Mouse (Mus musculus) liver, embryonic 13.5 days (tissue): ENCODE measurements around the gene Prkar2b. TPM values are rescaled to one million over a fixed set of nuclear protein-coding genes. Genes with fewer than 3 reads are reported as not detected.

Source experiments
- ATAC-seq: fragments of 200-750 bp; cut with Nextera tagmentation; 2 replicates; pipeline ENCODE4 v1.8.0; 2017; ENCODE audit warnings: low read depth, mild to moderate bottlenecking, moderate number of reproducible peaks, moderate library complexity
- DNase-seq: peaks from one replicate; pipeline ENCODE4 v3.0.0; 2022
- H3K27ac ChIP-seq: fragments of 300-500 bp; sonication (generic); 2 replicates; pipeline ENCODE4 v1.5.1; 2015; ENCODE audit warnings: moderate library complexity, mild to moderate bottlenecking, inconsistent platforms
- H3K27me3 ChIP-seq: fragments of 300-500 bp; sonication (generic); 2 replicates; pipeline ENCODE4 v1.6.1; 2015; ENCODE audit warnings: mild to moderate bottlenecking, inconsistent platforms
- H3K36me3 ChIP-seq: fragments of 300-500 bp; sonication (generic); 2 replicates; pipeline ENCODE4 v1.6.1; 2015; ENCODE audit warnings: mild to moderate bottlenecking, inconsistent platforms
- H3K4me1 ChIP-seq: fragments of 300-500 bp; sonication (generic); replicated peaks from 2 replicates; pipeline ENCODE4 v1.6.1; 2015; ENCODE audit warnings: inconsistent platforms
- H3K4me2 ChIP-seq: fragments of 300-500 bp; sonication (generic); 2 replicates; pipeline ENCODE4 v1.6.1; 2015; ENCODE audit warnings: inconsistent platforms, mild to moderate bottlenecking, moderate library complexity
- H3K4me3 ChIP-seq: fragments of 300-500 bp; sonication (generic); replicated peaks from 2 replicates; pipeline ENCODE4 v1.5.1; 2015; ENCODE audit warnings: mild to moderate bottlenecking, inconsistent platforms
- H3K9ac ChIP-seq: fragments of 300-500 bp; sonication (generic); 2 replicates; pipeline ENCODE4 v1.6.1; 2015; ENCODE audit warnings: mild to moderate bottlenecking, inconsistent platforms
- H3K9me3 ChIP-seq: fragments of 300-500 bp; sonication (generic); replicated peaks from 2 replicates; pipeline ENCODE4 v1.6.1; 2016; ENCODE audit warnings: inconsistent platforms
- WGBS: fragments of 180-500 bp; shearing (Covaris S2); methylation state at CpG from one replicate; pipeline ENCODE4 v1.1.7; 2015; ENCODE audit not compliant: insufficient replicate concordance; 5-methylcytosine and 5-hydroxymethylcytosine counted together
- polyA plus RNA-seq: library from polyadenylated mRNA; unstranded; fragments of >200 nt; fragmentation: Nextera tagmentation; extraction: Ambion mirVana; gene quantifications from 2 replicates; pipeline ENCODE4 v1.2.1, GENCODE M21; 2015

Prkar2b gene
- polyA plus RNA-seq, 1 experiment from 2014 or later: 79.3 TPM

GRCm38 (mm10) chr12:32087339-32087738 is 26.2 kb upstream of the Prkar2b start:
- peaks cover 22% of the 10 kb centered on the region for H3K9me3 ChIP-seq
- H3K4me2 ChIP-seq: no peak overlapping the region
- H3K36me3 ChIP-seq: peaks cover 27% of the 10 kb centered on the region
- WGBS: 26% methylated on average over 8 of the region's 8 CpGs
- no peak overlapping the region for H3K9ac ChIP-seq
- DNase-seq (no peak), ATAC-seq (no peak)
- no peaks in the 10 kb centered on the region for H3K27me3 ChIP-seq
- no peak overlapping the region for H3K4me3 ChIP-seq
- H3K27ac ChIP-seq: peak overlapping the region; percentile 14; the same call in 1 of the 2 replicates
- H3K4me1 ChIP-seq: peaks cover 49% of the 10 kb centered on the region

GRCm38 (mm10) chr12:32086874-32087273 is 25.8 kb upstream of the Prkar2b start:
- Histone ChIP-seq H3K4me1 (peaks cover 54% of the 10 kb centered on the region), H3K9me3 (peaks cover 18% of the 10 kb centered on the region), H3K27me3 (no peaks in the 10 kb centered on the region), H3K9ac (peak overlapping the region; percentile 19; the same call in 1 of the 2 replicates), H3K4me3 (no peak overlapping the region), H3K27ac (peak overlapping the region; percentile 14; the same call in 1 of the 2 replicates), H3K4me2 (no peak overlapping the region), H3K36me3 (peaks cover 24% of the 10 kb centered on the region)
- no peak for DNase-seq
- peak; percentile 62; the same call in 1 of the 2 replicates for ATAC-seq
- 64% methylated on average over 3 of the region's 3 CpGs for WGBS

GRCm38 (mm10) chr12:32085856-32086255 is 24.8 kb upstream of the Prkar2b start:
- DNase-seq: no peak
- peaks cover 18% of the 10 kb centered on the region for H3K36me3 ChIP-seq
- H3K9me3 ChIP-seq: peaks cover 9% of the 10 kb centered on the region
- no peak for ATAC-seq
- peak overlapping the region; percentile 48 for H3K27ac ChIP-seq
- WGBS: 82% methylated on average over 3 of the region's 3 CpGs
- H3K4me1 ChIP-seq: peaks cover 58% of the 10 kb centered on the region
- no peak overlapping the region for H3K4me2 ChIP-seq
- 0 out of 2 replicates have a peak overlapping the region, but pooled peaks have one; percentile 17 for H3K9ac ChIP-seq
- H3K4me3 ChIP-seq: no peak overlapping the region
- H3K27me3 ChIP-seq: no peaks in the 10 kb centered on the region

- ATAC-seq (peak; percentile 46; the same call in 1 of the 2 replicates), DNase-seq (no peak)
- peak overlapping the region; percentile 37 for H3K9ac ChIP-seq
- peak overlapping the region; percentile 74 for H3K27ac ChIP-seq
- no peaks in the 10 kb centered on the region for H3K27me3 ChIP-seq
- no peak overlapping the region for H3K4me3 ChIP-seq
- peaks cover 2% of the 10 kb centered on the region for H3K9me3 ChIP-seq
- H3K4me2 ChIP-seq: peak overlapping the region; percentile 20; the same call in 1 of the 2 replicates
- H3K36me3 ChIP-seq: peaks cover 12% of the 10 kb centered on the region; the same call in 1 of the 2 replicates
- H3K4me1 ChIP-seq: peaks cover 63% of the 10 kb centered on the region
These were observed 24.1 kb upstream of the Prkar2b start for GRCm38 (mm10) chr12:32085189-32085588.

GRCm38 (mm10) chr12:32084601-32085000 is 23.5 kb upstream of the Prkar2b start:
- DNase-seq (no peak), ATAC-seq (0 out of 2 replicates have a peak, but pooled peaks have one; percentile 53)
- peaks cover 63% of the 10 kb centered on the region for H3K4me1 ChIP-seq
- H3K27me3 ChIP-seq: no peaks in the 10 kb centered on the region
- H3K4me3 ChIP-seq: no peak overlapping the region
- H3K27ac ChIP-seq: peak overlapping the region; percentile 74
- WGBS: 31% methylated on average over 5 of the region's 5 CpGs
- H3K36me3 ChIP-seq: peaks cover 7% of the 10 kb centered on the region; the same call in 1 of the 2 replicates
- peak overlapping the region; percentile 37; the same call in 1 of the 2 replicates for H3K9ac ChIP-seq
- peak overlapping the region; percentile 20 for H3K4me2 ChIP-seq
- no peaks in the 10 kb centered on the region for H3K9me3 ChIP-seq

GRCm38 (mm10) chr12:32080692-32081091 is 19.6 kb upstream of the Prkar2b start:
- H3K9me3 ChIP-seq: no peaks in the 10 kb centered on the region
- no peak overlapping the region for H3K4me2 ChIP-seq
- H3K27me3 ChIP-seq: no peaks in the 10 kb centered on the region
- H3K36me3 ChIP-seq: peaks cover 3% of the 10 kb centered on the region; the same call in 1 of the 2 replicates
- DNase-seq (no peak), ATAC-seq (no peak)
- H3K9ac ChIP-seq: no peak overlapping the region
- 77% methylated on average over 9 of the region's 9 CpGs for WGBS
- H3K27ac ChIP-seq: no peak overlapping the region
- H3K4me1 ChIP-seq: peaks cover 64% of the 10 kb centered on the region
- H3K4me3 ChIP-seq: no peak overlapping the region

GRCm38 (mm10) chr12:32077403-32077802 is 16.3 kb upstream of the Prkar2b start:
- ATAC-seq: peak; percentile 48
- Histone ChIP-seq H3K4me3 (no peak overlapping the region), H3K4me1 (peaks cover 47% of the 10 kb centered on the region), H3K9me3 (no peaks in the 10 kb centered on the region), H3K27ac (no peak overlapping the region), H3K36me3 (peaks cover 3% of the 10 kb centered on the region; the same call in 1 of the 2 replicates), H3K27me3 (no peaks in the 10 kb centered on the region), H3K4me2 (no peak overlapping the region), H3K9ac (no peak overlapping the region)
- 67% methylated on average over 6 of the region's 6 CpGs for WGBS
- DNase-seq: no peak

GRCm38 (mm10) chr12:32075831-32076715 is 15.0 kb upstream of the Prkar2b start:
- Histone ChIP-seq H3K4me3 (no peak overlapping the region), H3K4me2 (no peak overlapping the region), H3K36me3 (no peaks in the 10 kb centered on the region), H3K27ac (no peak overlapping the region), H3K9me3 (no peaks in the 10 kb centered on the region), H3K27me3 (no peaks in the 10 kb centered on the region), H3K9ac (no peak overlapping the region), H3K4me1 (peaks cover 39% of the 10 kb centered on the region)
- ATAC-seq (no peak), DNase-seq (no peak)
- WGBS: 70% methylated on average over 10 of the region's 10 CpGs

- Histone ChIP-seq H3K4me2 (no peak overlapping the region), H3K4me3 (no peak overlapping the region), H3K4me1 (peaks cover 34% of the 10 kb centered on the region), H3K36me3 (no peaks in the 10 kb centered on the region), H3K27me3 (no peaks in the 10 kb centered on the region), H3K9me3 (no peaks in the 10 kb centered on the region), H3K9ac (no peak overlapping the region), H3K27ac (no peak overlapping the region)
- DNase-seq: no peak
- 84% methylated on average over 6 of the region's 6 CpGs for WGBS
- no peak for ATAC-seq
These were observed 13.2 kb upstream of the Prkar2b start for GRCm38 (mm10) chr12:32074271-32074670.

GRCm38 (mm10) chr12:32066004-32066403 is 4.9 kb upstream of the Prkar2b start:
- H3K36me3 ChIP-seq: no peaks in the 10 kb centered on the region
- 66% methylated on average over 5 of the region's 5 CpGs for WGBS
- no peak overlapping the region for H3K9ac ChIP-seq
- H3K4me2 ChIP-seq: no peak overlapping the region
- H3K27me3 ChIP-seq: no peaks in the 10 kb centered on the region
- no peak overlapping the region for H3K27ac ChIP-seq
- H3K4me3 ChIP-seq: no peak overlapping the region
- no peaks in the 10 kb centered on the region for H3K9me3 ChIP-seq
- H3K4me1 ChIP-seq: peaks cover 30% of the 10 kb centered on the region
- ATAC-seq (no peak), DNase-seq (no peak)

- peak overlapping the region; percentile 99 for H3K27ac ChIP-seq
- DNase-seq (no peak), ATAC-seq (peak; percentile 44)
- H3K4me2 ChIP-seq: peak overlapping the region; percentile 78
- under 1% methylated on average over 61 of the region's 66 CpGs for WGBS
- H3K9ac ChIP-seq: peak overlapping the region; percentile 100
- peaks cover 60% of the 10 kb centered on the region for H3K4me1 ChIP-seq
- no peaks in the 10 kb centered on the region for H3K27me3 ChIP-seq
- H3K36me3 ChIP-seq: peaks cover 4% of the 10 kb centered on the region
- no peaks in the 10 kb centered on the region for H3K9me3 ChIP-seq
- H3K4me3 ChIP-seq: peak overlapping the region; percentile 97
These were observed 628 bp downstream of the Prkar2b start for GRCm38 (mm10) chr12:32060247-32061089.
